Mouse (Mus musculus) liver, adult 2 months (tissue): Measurements from ENCODE around the gene Lrp5. TPM values are rescaled to one million over a fixed set of nuclear protein-coding genes. Genes with fewer than 3 reads are reported as not detected.
A peak's percentile ranks its signal among the peaks of the same experiment; 100 is the strongest.

Source experiments
- DNase-seq: peaks from one replicate; pipeline ENCODE4 v3.0.0-alpha.2; 2011; ENCODE audit warnings: low read depth, low spot score; ENCODE audit errors: extremely low read depth
- H3K27ac ChIP-seq: fragments of 200-500 bp; replicated peaks from 2 replicates; pipeline ENCODE4 v1.5.1; 2012; ENCODE audit warnings: low read depth, mild to moderate bottlenecking, control low read depth, inconsistent platforms, low read length; ENCODE audit not compliant: insufficient read depth
- H3K27me3 ChIP-seq: fragments of 200-500 bp; 2 replicates; pipeline ENCODE4 v1.6.1; 2012; ENCODE audit warnings: mild to moderate bottlenecking, moderate library complexity, low read length, inconsistent platforms; ENCODE audit not compliant: control insufficient read depth, insufficient read depth
- H3K36me3 ChIP-seq: fragments of 200-500 bp; 2 replicates; pipeline ENCODE4 v1.6.1; 2012; ENCODE audit warnings: low read length, inconsistent platforms; ENCODE audit not compliant: control insufficient read depth, insufficient read depth
- H3K4me1 ChIP-seq: fragments of 200-500 bp; 2 replicates; pipeline ENCODE4 v1.6.1; 2011; ENCODE audit warnings: low read length; ENCODE audit not compliant: control insufficient read depth, insufficient read depth
- H3K4me3 ChIP-seq: fragments of 200-500 bp; 2 replicates; pipeline ENCODE4 v1.5.1; 2011; ENCODE audit warnings: low read depth, mild to moderate bottlenecking, control low read depth, low read length, moderate library complexity; ENCODE audit not compliant: insufficient read depth
- H3K79me2 ChIP-seq: fragments of 200-500 bp; 2 replicates; pipeline ENCODE4 v1.6.1; 2012; ENCODE audit warnings: inconsistent platforms, mild to moderate bottlenecking, low read length, moderate library complexity; ENCODE audit not compliant: control insufficient read depth, insufficient read depth
- H3K9ac ChIP-seq: fragments of 200-500 bp; 2 replicates; pipeline ENCODE4 v1.6.1; 2012; ENCODE audit warnings: low read depth, mild to moderate bottlenecking, control low read depth, inconsistent platforms, low read length
- CTCF ChIP-seq: fragments of 200-500 bp; IDR thresholded peaks from 2 replicates; pipeline ENCODE4 v1.5.1; 2011; ENCODE audit warnings: low read depth, low read length, control low read depth
- POLR2A ChIP-seq: fragments of 200-500 bp; IDR thresholded peaks from 2 replicates; pipeline ENCODE4 v1.6.1; 2011; ENCODE audit warnings: low read length, control low read depth; ENCODE audit not compliant: insufficient read depth; ENCODE audit errors: extremely low read depth
- WGBS: fragments of 180-500 bp; shearing (Covaris S2); methylation state at CpG from one replicate; pipeline ENCODE4 v1.1.7; 2018; 5-methylcytosine and 5-hydroxymethylcytosine counted together
- polyA plus RNA-seq: library from polyadenylated mRNA; depleted of rRNA; stranded (reverse); fragments of >200 nt; gene quantifications from 2 replicates; pipeline ENCODE4 v1.2.3, GENCODE M21; 2012
- total RNA-seq: library from RNA; depleted of rRNA; stranded (reverse); fragments of >200 nt; gene quantifications from 2 replicates; pipeline ENCODE4 v1.2.3, GENCODE M21; 2014

The Lrp5 gene
- total and polyA plus RNA-seq, 2 experiments: 14.1 to 32.6 TPM

- Histone ChIP-seq H3K4me1 (peaks cover 34% of the 10 kb centered on the region), H3K36me3 (no peaks in the 10 kb centered on the region; the same call in 1 of the 2 replicates), H3K27ac (no peak overlapping the region), H3K9ac (no peak overlapping the region), H3K79me2 (peaks cover 37% of the 10 kb centered on the region; the same call in 1 of the 2 replicates), H3K27me3 (no peaks in the 10 kb centered on the region), H3K4me3 (no peak overlapping the region)
- DNase-seq: peak; percentile 83
- TF ChIP-seq CTCF (no peak), POLR2A (no peak)
- 18% methylated on average over 4 of the region's 4 CpGs for WGBS
Observed at GRCm38 (mm10) chr19:3551573-3552159, 134.7 kb downstream of the Lrp5 start.

GRCm38 (mm10) chr19:3550101-3550500 lies 136.3 kb downstream of the Lrp5 start:
- Histone ChIP-seq H3K36me3 (no peaks in the 10 kb centered on the region; the same call in 1 of the 2 replicates), H3K4me3 (no peak overlapping the region), H3K27me3 (no peaks in the 10 kb centered on the region), H3K4me1 (peaks cover 33% of the 10 kb centered on the region), H3K79me2 (peaks cover 41% of the 10 kb centered on the region), H3K9ac (no peak overlapping the region), H3K27ac (no peak overlapping the region)
- WGBS: 100% methylated on average over 1 of the region's 1 CpGs
- no peak for DNase-seq
- TF ChIP-seq POLR2A: no peak
- TF ChIP-seq CTCF: no peak

- Histone ChIP-seq H3K36me3 (no peaks in the 10 kb centered on the region; the same call in 1 of the 2 replicates), H3K4me1 (peaks cover 30% of the 10 kb centered on the region), H3K9ac (no peak overlapping the region), H3K79me2 (peaks cover 41% of the 10 kb centered on the region), H3K27ac (no peak overlapping the region), H3K4me3 (no peak overlapping the region), H3K27me3 (no peaks in the 10 kb centered on the region)
- 25% methylated on average over 1 of the region's 1 CpGs for WGBS
- TF ChIP-seq CTCF (no peak), POLR2A (no peak)
- DNase-seq: peak; percentile 70
Observed at GRCm38 (mm10) chr19:3549263-3549662, 137.1 kb downstream of the Lrp5 start.

GRCm38 (mm10) chr19:3548311-3548710 lies 138.1 kb downstream of the Lrp5 start:
- WGBS: 98% methylated on average over 1 of the region's 1 CpGs
- Histone ChIP-seq H3K27ac (no peak overlapping the region), H3K27me3 (no peaks in the 10 kb centered on the region), H3K36me3 (peaks cover 5% of the 10 kb centered on the region; the same call in 1 of the 2 replicates), H3K4me3 (no peak overlapping the region), H3K79me2 (peaks cover 47% of the 10 kb centered on the region), H3K9ac (no peak overlapping the region), H3K4me1 (peaks cover 29% of the 10 kb centered on the region)
- DNase-seq: no peak
- no peak for TF ChIP-seq CTCF
- no peak for TF ChIP-seq POLR2A

- TF ChIP-seq POLR2A (no peak), CTCF (no peak)
- WGBS: 85% methylated on average over 2 of the region's 2 CpGs
- Histone ChIP-seq H3K9ac (no peak overlapping the region), H3K27ac (no peak overlapping the region), H3K36me3 (peaks cover 14% of the 10 kb centered on the region), H3K79me2 (peaks cover 46% of the 10 kb centered on the region), H3K4me3 (no peak overlapping the region), H3K27me3 (no peaks in the 10 kb centered on the region), H3K4me1 (peaks cover 26% of the 10 kb centered on the region)
- DNase-seq: no peak
Observed at GRCm38 (mm10) chr19:3544995-3545394, 141.4 kb downstream of the Lrp5 start.

GRCm38 (mm10) chr19:3542591-3542990 lies 143.8 kb downstream of the Lrp5 start:
- DNase-seq: no peak
- H3K4me1 ChIP-seq: peaks cover 27% of the 10 kb centered on the region
- H3K4me3 ChIP-seq: no peak overlapping the region
- TF ChIP-seq POLR2A (no peak), CTCF (no peak)
- H3K27me3 ChIP-seq: no peaks in the 10 kb centered on the region
- H3K36me3 ChIP-seq: peaks cover 14% of the 10 kb centered on the region
- H3K79me2 ChIP-seq: peaks cover 44% of the 10 kb centered on the region
- 96% methylated on average over 4 of the region's 4 CpGs for WGBS
- H3K9ac ChIP-seq: no peak overlapping the region
- no peak overlapping the region for H3K27ac ChIP-seq
